Mouse (Mus musculus) E14TG2a.4 (cell line): ENCODE measurements around the gene Platr17.

Experiments
- CTCF ChIP-seq: conservative IDR thresholded peaks from 2 replicates; pipeline ENCODE4 v1.5.1; 2014; ENCODE audit warnings: low read length
- NANOG ChIP-seq: IDR thresholded peaks from 2 replicates; pipeline ENCODE4 v1.6.1; 2014; ENCODE audit warnings: borderline replicate concordance, low read length, mixed read lengths
- POU5F1 ChIP-seq: IDR thresholded peaks from 2 replicates; pipeline ENCODE4 v1.6.1; 2014; ENCODE audit warnings: low read length, borderline replicate concordance

- TF ChIP-seq POU5F1, result no peak
- no peak for TF ChIP-seq CTCF
- TF ChIP-seq NANOG, result no peak
Observed at GRCm38 (mm10) chr17:33947430-33948089, 42.6 kb downstream of the Platr17 start.
